Mouse (Mus musculus): ENCODE measurements around the gene Rfc2.

DNA sequence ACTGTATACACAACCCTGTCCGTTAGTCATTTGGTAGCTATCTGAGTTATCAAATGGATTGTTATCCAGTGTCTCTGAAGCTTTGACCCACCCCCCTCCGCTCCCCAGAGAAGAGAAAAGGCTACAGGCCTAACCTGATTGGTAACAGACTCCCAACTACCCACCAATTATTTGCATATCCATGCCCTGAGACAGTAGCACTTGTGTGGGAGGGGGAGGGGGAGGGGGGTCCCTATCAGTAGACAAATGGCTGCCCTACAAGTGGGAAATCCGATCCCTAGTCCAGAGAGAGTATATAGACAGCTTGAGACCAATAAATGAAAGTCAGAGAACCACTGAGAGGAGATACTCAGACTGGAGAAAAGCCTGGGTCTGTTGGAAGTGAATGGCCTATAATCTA is 13.1 kb upstream of the Rfc2 start:
- no peak for TF ChIP-seq CTCF (conservative IDR thresholded peaks at IDR 0.05; ENCODE audit: low read length)
- no peak for TF ChIP-seq POU5F1 (IDR thresholded peaks at IDR 0.05; ENCODE audit: borderline replicate concordance, low read length)
- no peak for TF ChIP-seq NANOG (IDR thresholded peaks at IDR 0.05; ENCODE audit: borderline replicate concordance, low read length)

All from E14TG2a.4 (cell line).